Mouse (Mus musculus) stomach, embryonic 15.5 days (tissue): ENCODE data around the gene Ipo9. TPM values are rescaled to one million over a fixed set of nuclear protein-coding genes. Genes with fewer than 3 reads are reported as not detected.
A peak's percentile ranks its signal among the peaks of the same experiment; 100 is the strongest.
"Not testable (repeated sequence)": the region's sequence is repeated elsewhere in the genome, so short reads cannot be mapped to it uniquely, and the experiment has no call there.

ENCODE experiments used
- ATAC-seq: fragments of 200-750 bp; cut with Nextera tagmentation; 2 replicates; pipeline ENCODE4 v1.8.0; 2017; ENCODE audit warnings: low read depth, moderate number of reproducible peaks, moderate TSS enrichment; ENCODE audit not compliant: insufficient read depth, low FRiP score
- H3K27ac ChIP-seq: fragments of 300-500 bp; sonication (generic); 2 replicates; pipeline ENCODE4 v1.5.1; 2015; ENCODE audit warnings: mild to moderate bottlenecking, inconsistent platforms
- H3K27me3 ChIP-seq: fragments of 300-500 bp; sonication (generic); replicated peaks from 2 replicates; pipeline ENCODE4 v1.6.1; 2015; ENCODE audit warnings: inconsistent platforms
- H3K36me3 ChIP-seq: fragments of 300-500 bp; sonication (generic); 2 replicates; pipeline ENCODE4 v1.6.1; 2015; ENCODE audit warnings: inconsistent platforms
- H3K4me1 ChIP-seq: fragments of 300-500 bp; sonication (generic); 2 replicates; pipeline ENCODE4 v1.6.1; 2015; ENCODE audit warnings: inconsistent platforms
- H3K4me2 ChIP-seq: fragments of 300-500 bp; sonication (generic); 2 replicates; pipeline ENCODE4 v1.6.1; 2015; ENCODE audit warnings: mild to moderate bottlenecking, inconsistent platforms
- H3K4me3 ChIP-seq: fragments of 300-500 bp; sonication (generic); replicated peaks from 2 replicates; pipeline ENCODE4 v1.5.1; 2015; ENCODE audit warnings: inconsistent platforms
- H3K9ac ChIP-seq: fragments of 300-500 bp; sonication (generic); 2 replicates; pipeline ENCODE4 v1.6.1; 2015; ENCODE audit warnings: inconsistent platforms
- H3K9me3 ChIP-seq: fragments of 300-500 bp; sonication (generic); 2 replicates; pipeline ENCODE4 v1.6.1; 2016; ENCODE audit warnings: inconsistent platforms
- WGBS: fragments of 180-500 bp; shearing (Covaris S2); methylation state at CpG from one replicate; pipeline ENCODE4 v1.1.7; 2015; 5-methylcytosine and 5-hydroxymethylcytosine counted together
- polyA plus RNA-seq: library from polyadenylated mRNA; unstranded; fragments of >200 nt; fragmentation: Nextera tagmentation; extraction: Ambion mirVana; gene quantifications from 2 replicates; pipeline ENCODE4 v1.2.1, GENCODE M21; 2015

The Ipo9 gene
- polyA plus RNA-seq, 1 experiment from 2014 or later: 88.7 TPM

- Histone ChIP-seq H3K27ac (no peak overlapping the region), H3K9ac (no peak overlapping the region), H3K4me2 (no peak overlapping the region), H3K27me3 (no peaks in the 10 kb centered on the region), H3K9me3 (no peaks in the 10 kb centered on the region), H3K4me3 (no peak overlapping the region), H3K4me1 (peaks cover 12% of the 10 kb centered on the region; the same call in 1 of the 2 replicates), H3K36me3 (peaks cover 6% of the 10 kb centered on the region)
- WGBS: 82% methylated on average over 6 of the region's 6 CpGs
- no peak for ATAC-seq
Observed at GRCm38 (mm10) chr1:135427390-135427789, 2.9 kb downstream of the Ipo9 start.

GRCm38 (mm10) chr1:135426645-135427044 is 3.7 kb downstream of the Ipo9 start:
- Histone ChIP-seq H3K9me3 (no peaks in the 10 kb centered on the region), H3K9ac (no peak overlapping the region), H3K4me2 (no peak overlapping the region), H3K4me1 (peaks cover 12% of the 10 kb centered on the region; the same call in 1 of the 2 replicates), H3K27ac (no peak overlapping the region), H3K36me3 (peaks cover 6% of the 10 kb centered on the region), H3K4me3 (no peak overlapping the region), H3K27me3 (no peaks in the 10 kb centered on the region)
- 91% methylated on average over 10 of the region's 10 CpGs for WGBS
- ATAC-seq: no peak

DNA sequence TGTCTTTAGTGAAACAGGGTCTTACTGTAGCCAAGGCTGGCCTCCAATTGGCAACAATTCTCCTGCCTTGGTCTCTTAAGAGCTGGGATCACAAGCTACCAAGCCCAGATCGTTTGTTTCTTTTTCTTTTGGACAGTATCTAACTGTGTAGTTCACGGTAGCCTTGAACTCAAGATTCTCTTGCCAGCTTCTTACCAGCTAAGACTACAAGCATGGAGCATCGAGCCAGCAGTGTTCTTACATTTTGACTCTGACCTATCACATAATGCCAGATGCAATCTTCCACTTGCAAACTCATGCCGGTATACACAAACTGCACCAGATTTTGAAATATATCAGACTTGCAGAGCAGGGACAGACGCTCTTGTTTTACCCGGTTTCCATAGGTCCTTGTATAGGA is 7.5 kb downstream of the Ipo9 start:
- H3K9ac ChIP-seq: no peak overlapping the region

DNA sequence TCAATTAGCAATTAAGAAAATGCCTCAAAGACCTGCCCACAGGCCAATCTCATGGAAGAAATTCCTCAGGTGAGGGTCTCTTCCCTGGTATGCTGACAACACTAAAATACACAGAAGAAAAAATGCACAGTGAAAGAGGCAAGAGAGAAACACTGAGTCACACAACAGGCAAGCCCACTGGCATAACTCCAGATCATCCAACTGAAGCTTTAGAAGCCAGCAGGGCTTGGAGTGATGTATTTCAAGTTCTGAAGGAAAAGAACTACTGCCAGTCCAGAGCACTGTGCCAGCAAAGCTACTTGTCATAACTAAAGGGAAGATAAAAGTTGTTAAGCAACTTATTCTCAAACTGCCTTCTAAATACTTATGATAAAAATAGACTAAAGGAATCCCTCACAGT is 16.3 kb downstream of the Ipo9 start:
- no peak overlapping the region for H3K4me3 ChIP-seq
- no peak overlapping the region for H3K9ac ChIP-seq
- no peak overlapping the region for H3K27ac ChIP-seq
- ATAC-seq: no peak
- no peaks in the 10 kb centered on the region for H3K9me3 ChIP-seq
- H3K4me1 ChIP-seq: no peaks in the 10 kb centered on the region
- no peaks in the 10 kb centered on the region for H3K27me3 ChIP-seq
- H3K4me2 ChIP-seq: no peak overlapping the region
- peaks cover 59% of the 10 kb centered on the region for H3K36me3 ChIP-seq

More for the DNA sequence above, 7.5 kb downstream of the Ipo9 start:
- Histone ChIP-seq H3K9me3 (no peaks in the 10 kb centered on the region), H3K4me2 (no peak overlapping the region), H3K4me3 (no peak overlapping the region), H3K36me3 (peaks cover 20% of the 10 kb centered on the region), H3K27me3 (no peaks in the 10 kb centered on the region), H3K27ac (no peak overlapping the region), H3K4me1 (peaks cover under 1% of the 10 kb centered on the region; the same call in 1 of the 2 replicates)
- WGBS: 93% methylated on average over 6 of the region's 6 CpGs
- ATAC-seq: no peak

- no peaks in the 10 kb centered on the region for H3K4me1 ChIP-seq
- no peak overlapping the region for H3K4me3 ChIP-seq
- H3K27me3 ChIP-seq: no peaks in the 10 kb centered on the region
- no peak for ATAC-seq
- no peak overlapping the region for H3K4me2 ChIP-seq
- no peak overlapping the region for H3K27ac ChIP-seq
- H3K9me3 ChIP-seq: no peaks in the 10 kb centered on the region
- H3K36me3 ChIP-seq: peaks cover 58% of the 10 kb centered on the region
- no peak overlapping the region for H3K9ac ChIP-seq
- 84% methylated on average over 4 of the region's 4 CpGs for WGBS
Observed at GRCm38 (mm10) chr1:135412130-135412529, 18.2 kb downstream of the Ipo9 start.

GRCm38 (mm10) chr1:135410967-135411366 is 19.3 kb downstream of the Ipo9 start:
- H3K4me2 ChIP-seq: no peak overlapping the region
- no peak overlapping the region for H3K4me3 ChIP-seq
- no peak overlapping the region for H3K9ac ChIP-seq
- H3K9me3 ChIP-seq: no peaks in the 10 kb centered on the region
- H3K27ac ChIP-seq: no peak overlapping the region
- H3K36me3 ChIP-seq: peaks cover 58% of the 10 kb centered on the region
- no peaks in the 10 kb centered on the region for H3K27me3 ChIP-seq
- no peaks in the 10 kb centered on the region for H3K4me1 ChIP-seq
- 59% methylated on average over 2 of the region's 2 CpGs for WGBS
- 0 out of 2 replicates have a peak, but pooled peaks have one; percentile 22 for ATAC-seq

DNA sequence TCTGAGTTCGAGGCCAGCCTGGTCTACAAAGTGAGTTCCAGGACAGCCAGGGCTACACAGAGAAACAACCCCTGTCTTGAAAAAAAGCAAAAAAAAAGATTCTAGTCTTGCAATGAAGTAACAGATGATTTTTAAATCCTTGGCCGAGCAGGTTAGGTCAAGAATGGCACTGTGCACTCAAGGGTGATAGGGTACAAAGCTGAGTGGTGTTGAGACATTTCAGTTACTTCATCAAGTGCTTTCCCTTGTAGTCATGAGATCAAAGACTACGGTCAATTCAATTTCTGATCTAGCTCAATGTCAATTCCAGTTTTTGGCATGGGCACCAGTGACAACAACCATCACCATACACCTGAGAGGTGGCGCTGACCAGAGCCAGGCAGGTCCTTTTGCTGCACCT is 21.3 kb downstream of the Ipo9 start:
- H3K4me3 ChIP-seq: no peak overlapping the region
- H3K9me3 ChIP-seq: no peaks in the 10 kb centered on the region
- no peak overlapping the region for H3K4me2 ChIP-seq
- 96% methylated on average over 4 of the region's 4 CpGs for WGBS
- no peaks in the 10 kb centered on the region for H3K27me3 ChIP-seq
- no peak for ATAC-seq
- H3K9ac ChIP-seq: no peak overlapping the region
- no peaks in the 10 kb centered on the region for H3K4me1 ChIP-seq
- no peak overlapping the region for H3K27ac ChIP-seq
- peaks cover 61% of the 10 kb centered on the region for H3K36me3 ChIP-seq

DNA sequence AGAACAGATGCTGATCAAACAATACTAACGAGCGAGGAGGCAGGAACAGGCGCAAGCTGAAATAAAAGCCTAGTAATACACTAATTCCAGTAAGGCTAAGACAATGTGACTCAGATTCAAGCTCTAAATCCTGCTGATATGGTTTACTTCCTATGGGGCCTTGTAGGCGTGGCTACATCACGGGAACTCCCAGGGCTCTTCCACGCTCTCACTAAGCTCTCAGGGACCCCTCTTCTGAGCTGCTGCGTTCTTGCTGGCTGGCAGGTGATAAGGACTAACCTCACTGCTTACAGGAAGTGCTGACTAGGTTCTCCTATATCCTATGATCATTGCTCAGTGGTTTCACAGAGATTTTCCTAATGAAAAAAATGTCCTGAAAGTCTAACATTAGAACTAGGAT is 24.9 kb downstream of the Ipo9 start:
- Histone ChIP-seq H3K27me3 (no peaks in the 10 kb centered on the region), H3K9me3 (no peaks in the 10 kb centered on the region), H3K27ac (no peak overlapping the region), H3K36me3 (peaks cover 65% of the 10 kb centered on the region), H3K9ac (no peak overlapping the region), H3K4me1 (no peaks in the 10 kb centered on the region), H3K4me2 (no peak overlapping the region), H3K4me3 (no peak overlapping the region)
- 82% methylated on average over 7 of the region's 7 CpGs for WGBS
- no peak for ATAC-seq

DNA sequence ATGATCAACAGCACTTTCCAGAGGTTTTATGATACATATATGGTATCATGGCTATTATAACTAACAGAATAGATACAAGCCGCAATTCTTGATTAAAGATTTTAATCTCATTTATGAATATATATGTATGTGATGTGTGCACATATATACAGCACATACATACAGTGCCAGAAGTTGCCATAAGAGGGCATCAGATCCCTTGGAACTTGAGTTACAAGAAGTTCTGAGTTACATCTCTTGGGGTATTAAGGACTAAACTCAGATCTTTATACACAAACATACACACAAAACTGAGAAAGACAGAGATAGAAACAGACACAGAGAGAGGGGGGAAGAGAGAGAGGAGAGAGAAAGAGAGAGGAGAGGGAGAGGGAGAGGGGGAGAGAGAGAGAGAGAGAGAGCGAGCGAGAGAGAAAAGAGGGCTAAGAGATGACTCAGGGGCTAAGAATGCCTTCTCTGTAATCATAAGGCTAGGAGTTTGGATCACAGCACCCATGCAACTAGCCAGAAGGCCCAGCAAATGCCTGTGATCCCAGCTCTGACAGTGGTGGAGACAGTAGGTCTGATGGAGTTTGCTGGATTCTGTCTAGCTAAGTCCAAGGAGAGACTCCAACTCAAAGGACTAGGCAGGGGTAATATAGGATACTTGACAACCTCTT is 28.7 kb downstream of the Ipo9 start:
- 85% methylated on average over 3 of the region's 3 CpGs for WGBS
- Histone ChIP-seq H3K9me3 (no peaks in the 10 kb centered on the region), H3K4me2 (no peak overlapping the region), H3K36me3 (peaks cover 45% of the 10 kb centered on the region), H3K9ac (no peak overlapping the region), H3K4me1 (no peaks in the 10 kb centered on the region), H3K27me3 (no peaks in the 10 kb centered on the region), H3K27ac (no peak overlapping the region), H3K4me3 (no peak overlapping the region)
- no peak for ATAC-seq

DNA sequence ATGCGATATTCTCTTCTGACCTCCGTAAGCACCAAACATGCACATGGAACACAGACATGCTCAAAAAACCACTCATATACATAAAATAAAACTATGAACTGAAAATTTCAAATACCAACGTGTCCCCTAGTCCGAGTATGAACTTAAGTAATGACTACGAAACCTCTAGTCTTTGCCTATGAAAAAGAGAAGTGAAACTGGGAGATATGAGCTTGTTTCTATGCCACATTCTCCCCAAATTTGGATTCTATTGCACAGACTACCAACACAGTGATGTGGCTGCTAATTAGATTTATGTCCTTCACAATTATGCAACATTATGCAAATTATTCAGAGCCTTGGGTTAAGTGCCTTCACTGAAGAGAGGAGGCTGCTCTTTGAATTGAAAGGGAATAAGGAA is 30.8 kb downstream of the Ipo9 start:
- peaks cover 42% of the 10 kb centered on the region for H3K36me3 ChIP-seq
- no peak overlapping the region for H3K4me3 ChIP-seq
- no peak overlapping the region for H3K9ac ChIP-seq
- no peaks in the 10 kb centered on the region for H3K4me1 ChIP-seq
- H3K27ac ChIP-seq: no peak overlapping the region
- no peak overlapping the region for H3K4me2 ChIP-seq
- WGBS: 97% methylated on average over 5 of the region's 5 CpGs
- ATAC-seq: no peak
- no peaks in the 10 kb centered on the region for H3K9me3 ChIP-seq
- H3K27me3 ChIP-seq: no peaks in the 10 kb centered on the region

DNA sequence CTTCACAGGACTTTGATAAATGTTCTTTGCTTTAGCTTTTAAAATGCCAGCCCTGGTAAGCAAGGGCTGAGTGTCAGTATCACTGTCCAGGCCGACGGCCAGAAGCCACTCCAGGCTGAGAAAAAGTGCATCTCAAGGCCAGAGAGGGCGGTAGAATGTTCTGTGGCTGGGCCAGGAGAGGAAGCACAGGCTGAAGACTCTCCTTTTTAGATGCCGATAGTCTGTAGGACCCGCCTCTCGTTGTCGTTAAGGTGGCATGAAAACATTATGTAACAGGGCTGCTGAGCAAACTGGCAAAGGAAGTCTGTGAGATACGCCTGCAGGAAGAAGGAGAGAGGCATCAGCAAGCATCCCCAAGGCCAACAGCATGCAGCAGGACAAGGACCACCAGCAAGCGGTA is 45.1 kb downstream of the Ipo9 start:
- Histone ChIP-seq H3K4me3 (no peak overlapping the region), H3K9me3 (no peaks in the 10 kb centered on the region), H3K27ac (no peak overlapping the region), H3K27me3 (no peaks in the 10 kb centered on the region), H3K9ac (no peak overlapping the region), H3K4me2 (no peak overlapping the region), H3K36me3 (peaks cover 70% of the 10 kb centered on the region), H3K4me1 (no peaks in the 10 kb centered on the region)
- no peak for ATAC-seq
- WGBS: 88% methylated on average over 9 of the region's 9 CpGs

GRCm38 (mm10) chr1:135384171-135384570 is 46.1 kb downstream of the Ipo9 start:
- Histone ChIP-seq H3K27me3 (no peaks in the 10 kb centered on the region), H3K27ac (no peak overlapping the region), H3K4me2 (no peak overlapping the region), H3K36me3 (peaks cover 62% of the 10 kb centered on the region), H3K4me1 (no peaks in the 10 kb centered on the region), H3K4me3 (no peak overlapping the region), H3K9me3 (no peaks in the 10 kb centered on the region), H3K9ac (no peak overlapping the region)
- ATAC-seq: no peak
- 98% methylated on average over 5 of the region's 5 CpGs for WGBS

GRCm38 (mm10) chr1:135381560-135381959 is 48.7 kb downstream of the Ipo9 start:
- not testable (repeated sequence) for H3K9me3 ChIP-seq, H3K27me3 ChIP-seq, H3K4me3 ChIP-seq, H3K4me1 ChIP-seq, H3K27ac ChIP-seq, H3K4me2 ChIP-seq, ATAC-seq, H3K9ac ChIP-seq
- peaks cover 37% of the 10 kb centered on the region for H3K36me3 ChIP-seq
- WGBS: 65% methylated on average over 6 of the region's 6 CpGs
